Mouse (Mus musculus) liver, adult 2 months (tissue): ENCODE results near the gene Hoxa7.

Source experiments
- CTCF ChIP-seq: fragments of 200-500 bp; IDR thresholded peaks from 2 replicates; pipeline ENCODE4 v1.5.1; 2011; ENCODE audit warnings: low read depth, low read length, control low read depth
- POLR2A ChIP-seq: fragments of 200-500 bp; IDR thresholded peaks from 2 replicates; pipeline ENCODE4 v1.6.1; 2011; ENCODE audit warnings: low read length, control low read depth; ENCODE audit not compliant: insufficient read depth; ENCODE audit errors: extremely low read depth

DNA sequence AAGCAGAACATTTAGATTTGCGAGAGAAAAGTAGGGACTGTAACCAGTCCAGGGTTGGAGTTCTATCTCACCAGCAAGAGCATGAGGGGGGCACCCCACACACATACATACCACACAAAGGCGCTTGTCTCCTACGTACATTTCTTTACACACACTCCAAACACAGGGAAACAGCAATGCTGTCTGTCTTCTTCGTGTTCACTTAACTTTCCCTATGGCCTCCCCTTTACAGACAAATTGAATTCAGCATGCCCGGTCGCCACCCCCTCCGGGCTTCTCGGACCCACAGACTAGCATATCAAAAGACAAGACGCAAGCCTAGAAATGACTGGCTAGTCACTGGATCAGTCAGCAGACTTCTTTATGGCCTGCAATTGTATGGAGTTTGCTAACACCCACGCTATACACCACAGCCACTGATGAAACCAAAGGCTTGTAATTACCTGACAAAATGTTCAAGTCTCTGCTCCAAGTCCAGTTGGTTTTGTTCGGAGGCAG lies 41.4 kb downstream of the Hoxa7 start:
- TF ChIP-seq CTCF, result no peak
- TF ChIP-seq POLR2A, result no peak
